Mouse (Mus musculus) olfactory bulb, adult 2 months (tissue): ENCODE measurements around the gene Dmpk.

Experiments
- CTCF ChIP-seq: fragments of 200-500 bp; IDR thresholded peaks from 2 replicates; pipeline ENCODE4 v1.5.1; 2012; ENCODE audit warnings: low read depth, mild to moderate bottlenecking, low read length, moderate library complexity; ENCODE audit not compliant: insufficient read depth
- POLR2A ChIP-seq: fragments of 200-500 bp; IDR thresholded peaks from 2 replicates; pipeline ENCODE4 v1.6.1; 2012; ENCODE audit warnings: mild to moderate bottlenecking, low read depth, low read length, moderate library complexity; ENCODE audit not compliant: insufficient read depth

GRCm38 (mm10) chr7:19054777-19055076, 28.9 kb upstream of the Dmpk start:
- TF ChIP-seq CTCF (no peak), POLR2A (no peak)
